Mouse (Mus musculus): Measurements from ENCODE around the gene Plscr3.

DNA sequence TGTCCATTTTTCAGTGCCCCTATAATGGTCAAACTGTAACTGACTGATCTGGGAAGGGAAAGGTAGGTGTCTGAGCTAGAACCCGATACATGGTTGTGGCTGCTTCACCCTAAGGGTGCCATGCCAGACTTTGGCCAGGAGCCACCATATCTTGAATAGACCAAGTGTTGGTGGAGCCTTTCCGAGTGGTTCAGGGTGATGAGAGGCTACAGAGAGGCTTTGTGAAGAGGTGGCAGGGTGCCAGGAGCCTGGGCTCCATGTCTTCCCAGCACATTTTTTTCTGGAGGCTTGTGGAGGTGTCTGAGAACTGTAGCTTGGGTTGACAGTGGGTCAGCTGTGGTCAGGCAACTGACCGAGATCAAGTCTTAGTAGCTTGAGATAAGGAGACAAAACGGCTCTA is 45.3 kb downstream of the Plscr3 start:
- TF ChIP-seq CTCF (IDR thresholded peaks at IDR 0.05) (no peak), EP300 (IDR thresholded peaks at IDR 0.05) (no peak)
